Mouse (Mus musculus) cerebellum, postnatal 10 days (tissue): ENCODE results near the gene H2al3.

Source experiments
- DNase-seq, 2 experiments: peaks; one replicate each; pipeline ENCODE4 v3.0.0; 2021; ENCODE audit warnings: mixed read lengths in 2 of 2

The H2al3 gene

DNA sequence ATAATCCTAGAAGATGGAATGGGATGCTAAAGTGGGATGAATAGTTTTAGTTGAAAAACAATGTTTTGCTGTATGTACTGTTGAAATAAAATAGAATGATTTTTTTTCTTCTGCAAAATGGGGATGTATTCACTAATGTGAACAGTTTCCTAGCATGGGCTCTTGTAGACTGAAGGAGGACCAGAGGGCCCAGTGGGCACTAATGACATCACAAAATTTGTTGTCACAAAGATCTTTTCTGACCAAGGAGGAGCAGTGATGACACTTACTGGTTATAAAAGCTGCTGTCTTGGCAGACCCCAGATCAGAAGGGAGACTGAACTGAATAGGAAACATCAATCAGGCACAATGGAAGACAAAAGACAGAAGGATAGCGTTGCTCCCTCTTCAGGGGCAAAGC is at the start of gene H2al3:
H2al3 (plus strand) TSS at position 301 of the 400 bp plus-strand sequence.
- no peak for DNase-seq

DNA sequence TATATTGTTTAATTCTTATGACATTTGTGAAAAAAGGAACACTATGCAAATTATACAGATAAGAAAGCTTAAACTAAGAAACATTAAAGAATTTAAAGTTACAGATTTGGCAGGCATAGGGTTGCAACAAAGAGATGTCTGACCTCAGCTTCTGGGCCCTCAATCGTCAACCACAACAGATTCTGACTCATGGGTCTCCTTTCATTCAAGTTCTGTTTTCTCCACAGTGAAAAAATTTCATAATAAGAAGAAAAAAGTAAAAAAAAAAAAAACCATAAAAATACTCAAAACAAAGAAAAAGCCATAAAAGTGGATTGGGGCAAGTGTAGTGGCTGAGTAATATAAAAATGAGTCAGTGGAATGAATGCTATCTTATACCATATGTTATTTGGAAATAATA is 39.4 kb upstream of the H2al3 start:
- DNase-seq: no peak

DNA sequence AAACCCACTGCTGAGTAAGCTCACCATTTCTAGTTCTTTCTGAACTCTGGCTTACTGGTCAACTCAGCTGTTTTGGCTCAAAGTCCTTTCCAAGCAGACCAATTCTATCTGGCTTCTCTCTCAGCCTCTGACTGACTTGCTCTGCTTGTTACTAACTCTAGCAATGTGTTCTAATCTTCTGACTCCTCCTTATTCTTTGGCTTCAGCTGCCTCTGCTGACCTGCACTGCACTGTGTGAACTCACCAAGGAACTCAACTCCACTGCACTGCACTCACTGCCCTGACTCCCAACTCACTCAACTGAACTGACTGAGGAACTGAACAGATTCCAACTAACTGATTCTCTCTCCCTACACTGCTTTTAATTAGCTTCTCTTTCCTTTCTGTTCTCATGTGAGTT is 37.0 kb upstream of the H2al3 start:
- DNase-seq: no peak

DNA sequence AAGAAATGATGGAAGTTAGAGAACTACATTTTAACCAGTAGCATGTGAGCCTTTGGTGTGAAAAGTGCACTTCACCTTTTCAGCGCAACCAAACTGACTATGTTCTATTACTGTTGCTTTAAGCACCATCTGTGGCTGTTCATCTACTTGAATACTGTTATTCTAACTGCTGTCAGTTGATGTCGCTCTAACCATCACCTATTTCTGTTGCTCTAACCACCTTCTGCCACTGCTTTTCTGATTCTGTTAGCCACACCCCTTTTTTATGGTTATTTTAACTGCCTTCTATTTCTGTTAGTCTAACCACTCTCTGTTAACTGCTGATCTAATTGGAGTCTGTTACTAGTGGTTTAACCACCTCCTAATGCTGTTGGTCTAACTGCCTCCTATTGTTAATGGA is 14.7 kb upstream of the H2al3 start:
- no peak for DNase-seq

DNA sequence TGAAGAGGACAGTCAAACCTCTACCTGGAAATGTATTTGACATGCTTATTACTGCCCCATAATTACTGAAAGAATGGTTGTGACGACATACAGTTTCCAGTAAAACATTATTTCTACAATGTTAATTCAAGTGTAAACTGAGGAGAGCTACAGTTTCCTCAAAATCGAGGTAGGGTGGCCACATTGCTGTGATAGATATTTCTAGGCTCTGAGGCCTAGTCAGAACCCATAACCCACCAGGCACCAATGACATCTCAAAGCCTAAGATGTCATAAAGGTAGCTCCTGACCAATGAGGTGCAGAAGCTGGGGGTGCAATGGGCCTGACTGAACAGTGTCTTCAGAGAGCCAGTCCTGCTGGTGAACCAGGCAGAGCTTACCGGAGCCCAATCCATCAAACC is 2.9 kb upstream of the H2al3 start, which contains the start of gene Hypm:
Hypm (plus strand) TSS at position 301 of the 400 bp plus-strand sequence.
- DNase-seq: no peak

DNA sequence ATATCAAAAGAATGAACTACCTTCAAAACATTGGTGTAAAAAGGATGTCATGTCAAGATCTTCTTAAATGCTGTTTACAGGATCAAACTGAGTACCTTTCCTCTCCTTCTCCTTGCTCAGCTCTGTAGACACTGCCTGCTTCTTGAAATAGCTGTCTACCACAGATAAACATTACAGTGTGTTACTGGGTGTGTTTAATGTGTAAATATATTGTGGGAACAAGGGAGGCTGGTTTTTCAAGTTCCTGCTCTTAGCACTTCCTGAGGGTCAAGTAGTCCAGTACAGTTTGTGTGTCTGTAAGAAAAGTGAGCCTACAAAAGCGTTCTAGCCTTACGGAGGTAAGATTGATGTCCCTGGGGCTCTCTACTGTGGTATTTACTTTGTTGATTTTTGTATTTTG is 12.4 kb downstream of the H2al3 start:
- DNase-seq: no peak

DNA sequence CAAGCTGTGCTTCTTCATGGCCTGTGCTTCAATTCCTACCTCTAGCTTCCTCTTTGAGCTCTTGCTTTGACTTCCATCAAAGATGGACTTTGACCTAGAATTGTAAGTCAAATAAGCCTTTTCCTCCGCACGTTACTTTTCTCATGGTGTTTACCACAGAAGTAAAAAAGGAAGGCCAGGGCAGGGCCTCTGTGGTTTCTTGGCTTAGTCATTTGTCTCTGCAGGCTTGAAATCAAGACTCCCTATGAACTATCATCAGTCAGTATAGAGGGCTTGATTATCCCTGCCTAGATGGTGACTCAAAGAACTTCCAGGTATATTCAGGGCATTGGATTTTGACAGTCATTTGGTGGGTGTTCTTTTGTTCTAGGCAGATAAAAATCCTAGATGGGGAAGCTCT is 26.0 kb downstream of the H2al3 start:
- DNase-seq: no peak

DNA sequence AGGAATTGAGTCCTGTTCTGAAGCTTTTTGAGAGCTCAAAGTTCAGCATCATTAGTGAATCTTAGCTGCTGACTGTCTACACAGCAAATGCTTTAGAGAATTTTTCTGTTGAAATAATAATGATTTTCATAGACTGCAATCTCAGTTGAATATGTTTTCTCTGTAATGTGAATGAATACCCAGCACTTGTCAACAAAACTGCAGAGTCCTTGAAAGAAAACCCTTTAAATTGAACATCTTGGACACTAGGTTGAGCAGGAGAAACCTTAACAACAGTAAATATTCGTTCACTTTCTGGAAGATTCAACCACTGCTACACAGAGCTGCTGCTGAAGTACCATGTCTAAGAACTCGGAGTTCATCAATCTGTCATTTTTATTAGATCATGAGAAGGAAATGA is 35.8 kb downstream of the H2al3 start, which contains the start of gene Sytl5:
Sytl5 (plus strand) TSS at position 301 of the 400 bp plus-strand sequence.
- DNase-seq: no peak
